Mouse (Mus musculus): ENCODE data around the gene Snx5.

Gene Snx5

DNA sequence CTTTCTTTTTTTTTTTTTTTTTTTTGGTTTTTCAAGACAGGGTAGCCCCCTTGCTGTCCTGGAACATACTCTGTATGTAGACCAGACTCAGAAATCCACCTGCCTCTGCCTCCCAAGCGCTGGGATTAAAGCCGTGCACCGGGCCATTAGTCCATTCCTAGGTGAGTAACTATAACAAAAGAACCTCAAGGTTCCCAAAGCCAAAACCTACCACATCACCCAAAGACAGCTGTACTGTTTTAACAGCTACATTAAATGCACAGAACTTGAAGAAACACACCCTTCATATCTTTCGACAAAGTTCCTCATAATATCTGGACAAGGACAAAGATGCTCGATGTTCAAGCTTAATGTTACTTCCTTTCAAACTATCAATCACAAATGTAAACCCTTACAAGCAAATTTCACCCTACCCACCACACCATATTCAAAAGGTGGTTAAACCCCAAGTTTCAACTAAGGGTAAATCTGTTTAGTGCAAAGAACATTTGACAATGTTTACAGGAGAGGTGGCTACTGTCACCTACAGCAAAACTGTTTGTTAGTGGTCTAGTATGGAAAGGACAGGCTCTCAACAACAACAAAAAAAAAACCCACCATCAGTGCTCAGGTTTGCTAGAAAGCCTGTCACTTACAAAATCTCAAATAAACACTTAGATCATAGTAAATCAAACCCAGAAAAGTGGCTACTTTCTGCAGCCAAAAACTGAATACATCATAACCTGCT lies 3.5 kb downstream of the Snx5 start:
- no peak for DNase-seq

DNA sequence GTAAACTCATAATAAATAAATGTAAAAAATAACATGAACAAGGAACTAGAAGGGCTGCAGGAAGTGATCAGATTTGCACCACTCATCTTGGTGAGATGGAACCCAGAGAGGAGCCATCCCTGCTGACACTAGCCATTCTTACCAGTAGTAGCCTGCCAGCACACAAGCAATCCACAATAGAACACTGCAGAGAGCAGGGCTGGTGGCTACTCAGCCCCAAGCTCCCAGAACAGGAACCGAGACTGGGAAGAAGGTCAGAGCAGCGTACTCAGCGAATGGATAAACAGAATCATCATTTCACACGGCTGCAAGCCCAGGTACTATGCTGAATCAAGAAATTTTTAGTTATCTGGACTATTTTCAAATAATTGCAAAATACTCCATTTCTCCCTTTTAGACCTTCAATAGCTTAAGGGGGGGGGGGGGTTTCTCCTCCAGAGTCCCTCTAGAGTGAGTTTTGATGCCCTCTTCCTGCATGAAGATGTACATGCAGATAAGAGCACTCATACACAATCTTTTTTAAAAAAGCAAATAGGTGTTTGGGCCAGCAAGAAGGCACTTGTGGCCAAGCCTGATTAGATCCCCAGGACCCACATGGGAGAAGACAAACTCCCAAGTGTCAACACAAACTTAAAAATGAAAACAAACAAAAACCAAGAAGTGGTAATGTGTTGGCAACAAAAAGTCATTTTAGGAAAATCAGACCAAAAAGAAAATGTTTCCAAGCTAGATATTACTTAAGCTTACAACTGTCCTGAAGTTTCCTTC lies 4.6 kb downstream of the Snx5 start:
- DNase-seq = no peak

DNA sequence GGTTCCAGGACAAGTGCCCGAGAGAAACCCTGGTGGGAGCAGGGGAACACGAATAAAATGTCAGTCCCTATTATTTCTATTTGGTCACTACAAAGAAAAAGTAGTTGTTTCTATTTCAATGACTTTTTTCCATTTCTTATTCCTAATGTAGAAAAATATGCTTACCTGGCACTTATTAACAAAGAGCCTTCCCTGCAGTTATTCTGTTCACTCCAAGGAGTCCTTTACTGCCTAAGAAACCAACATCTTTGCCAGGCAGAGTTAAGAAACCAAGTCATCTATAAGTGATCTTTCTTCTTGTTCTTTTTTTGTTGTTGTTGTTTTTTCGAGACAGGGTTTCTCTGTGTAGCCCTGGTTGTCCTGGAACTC lies 5.6 kb downstream of the Snx5 start:
- no peak for DNase-seq

DNA sequence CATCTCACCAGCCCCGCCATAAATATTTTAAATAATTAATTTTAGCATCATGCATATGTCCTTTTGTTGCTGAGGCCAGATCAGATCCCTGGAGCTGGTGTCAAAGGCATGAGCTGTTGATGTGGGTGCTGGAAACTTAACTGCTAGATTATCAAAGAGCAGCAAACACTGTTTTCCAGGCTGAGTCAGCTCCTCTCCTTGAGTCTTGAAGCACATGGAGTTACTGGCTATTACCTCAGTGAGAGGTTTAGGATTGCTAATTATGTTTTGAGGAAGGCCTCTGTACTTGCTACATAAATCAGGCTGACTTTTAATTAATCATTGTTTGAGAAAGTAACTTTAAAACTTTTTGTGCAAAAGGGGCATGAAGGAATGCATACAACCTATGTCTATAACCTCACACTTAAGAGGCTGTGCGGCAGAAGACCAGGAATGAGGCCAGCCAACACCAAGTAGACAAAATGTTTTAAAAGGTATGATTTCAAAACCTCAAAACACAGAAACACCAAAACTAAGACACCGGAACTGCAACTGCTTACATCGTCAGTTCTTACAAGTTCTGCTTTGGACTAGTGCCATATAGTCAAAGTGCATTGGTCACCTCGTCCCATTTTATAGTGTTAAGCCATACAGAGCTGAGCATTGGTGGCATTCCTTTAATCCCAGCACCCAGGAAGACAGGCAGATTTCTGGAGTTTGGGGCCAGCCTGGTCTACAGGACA lies 6.1 kb downstream of the Snx5 start:
- DNase-seq = no peak

DNA sequence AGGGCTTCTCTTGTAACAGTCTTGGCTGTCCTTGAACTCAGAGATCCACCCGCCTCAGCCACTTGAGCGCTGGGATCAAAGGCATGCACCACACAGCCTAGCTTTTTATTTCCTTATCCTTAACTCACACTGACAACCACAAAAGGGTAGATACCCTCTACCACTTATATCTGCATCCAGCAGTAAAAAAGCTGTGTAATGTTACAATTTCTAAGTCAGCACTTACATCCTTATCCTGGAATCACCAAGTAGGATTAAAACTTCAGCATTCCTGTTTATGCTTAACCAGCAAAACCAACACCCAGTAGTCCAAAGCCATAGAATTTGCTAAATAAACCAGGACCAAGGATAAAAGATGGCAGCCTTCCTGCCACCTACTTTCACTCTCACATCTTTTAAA lies 7.9 kb downstream of the Snx5 start:
- no peak for DNase-seq

DNA sequence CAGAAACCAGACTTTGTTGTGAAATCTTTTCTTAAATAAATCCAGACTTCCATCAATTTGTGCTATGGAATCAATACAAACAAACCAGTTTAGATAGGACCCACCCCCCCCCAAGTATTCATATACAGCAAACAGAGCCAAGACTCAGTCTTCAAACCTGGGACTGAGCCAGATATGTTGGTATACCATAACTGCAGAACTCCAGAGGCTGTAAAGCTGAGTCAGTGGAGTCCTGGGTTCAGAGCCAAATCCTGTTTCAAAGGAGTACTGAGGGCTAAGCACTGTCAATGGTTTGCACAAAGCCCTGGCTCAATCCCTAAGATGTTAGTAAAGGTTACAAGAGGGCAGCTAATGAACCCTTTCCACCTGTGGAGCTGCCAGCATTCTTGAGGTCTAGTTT lies 20.6 kb downstream of the Snx5 start:
- no peak for DNase-seq

DNA sequence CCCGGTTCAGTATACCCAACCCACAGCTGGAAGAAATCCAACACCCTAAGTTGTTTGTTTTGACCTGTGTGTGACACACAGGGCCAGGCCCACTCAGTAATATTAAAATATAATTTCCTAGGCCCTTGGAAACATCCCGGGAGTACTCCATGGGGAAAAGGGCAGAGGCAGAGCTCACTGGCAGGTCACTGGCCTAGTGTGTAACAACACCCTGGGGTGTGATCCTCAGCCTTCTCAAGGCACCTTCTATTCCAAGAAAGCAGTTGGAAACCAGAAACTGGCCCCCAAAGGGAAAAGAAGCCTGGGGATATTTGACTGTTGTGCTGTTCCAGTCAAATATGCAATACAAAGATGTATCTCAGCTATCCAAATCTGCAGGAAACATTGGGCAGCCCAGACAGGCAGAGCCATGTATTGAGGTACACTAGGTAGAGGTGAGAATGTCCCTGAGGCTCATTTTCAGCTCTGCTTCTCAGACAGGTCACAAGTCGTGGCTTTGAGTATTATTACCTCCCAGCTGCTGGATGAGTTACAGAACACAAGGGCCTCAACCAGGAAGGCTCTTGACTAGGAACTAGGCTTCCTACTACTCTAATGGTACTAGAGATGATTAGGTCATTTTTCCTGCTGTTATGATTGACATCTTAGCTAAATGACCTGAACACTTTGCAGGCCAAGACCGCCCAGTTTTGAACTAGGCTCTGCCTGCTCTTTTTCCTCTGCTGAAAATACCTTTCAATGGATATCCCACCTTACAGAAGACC lies 21.9 kb downstream of the Snx5 start:
- no peak for DNase-seq

DNA sequence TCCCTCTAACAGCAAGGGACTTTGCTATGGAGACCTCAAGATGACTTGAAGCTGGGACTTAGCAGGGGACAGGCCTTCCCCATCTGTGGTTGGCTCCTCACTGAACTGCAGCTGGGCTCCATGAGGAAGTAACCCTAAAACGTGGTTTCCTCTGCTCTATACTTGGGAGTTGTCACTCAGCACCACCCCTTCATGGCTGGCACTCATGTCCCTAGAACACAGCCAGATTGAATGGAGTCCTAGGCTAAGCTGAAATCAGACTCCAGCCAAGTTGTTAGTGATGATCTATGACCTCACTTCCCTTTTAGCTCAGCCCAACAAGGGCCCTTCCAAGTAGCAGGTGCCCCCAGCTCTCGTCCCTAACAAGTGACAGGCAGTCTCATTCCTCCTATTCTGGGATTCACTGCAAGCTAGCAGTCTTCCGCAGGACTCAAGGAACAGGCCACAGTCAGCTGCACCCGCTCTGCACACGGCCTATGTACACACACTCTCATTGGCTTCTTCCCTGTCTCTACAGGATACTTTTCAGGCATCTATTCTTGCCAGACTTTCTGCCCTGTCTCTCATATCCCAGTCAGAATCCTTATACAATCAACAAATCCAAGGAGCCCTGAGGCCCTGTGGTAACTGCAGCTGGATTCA lies 23.2 kb downstream of the Snx5 start:
- DNase-seq = no peak

DNA sequence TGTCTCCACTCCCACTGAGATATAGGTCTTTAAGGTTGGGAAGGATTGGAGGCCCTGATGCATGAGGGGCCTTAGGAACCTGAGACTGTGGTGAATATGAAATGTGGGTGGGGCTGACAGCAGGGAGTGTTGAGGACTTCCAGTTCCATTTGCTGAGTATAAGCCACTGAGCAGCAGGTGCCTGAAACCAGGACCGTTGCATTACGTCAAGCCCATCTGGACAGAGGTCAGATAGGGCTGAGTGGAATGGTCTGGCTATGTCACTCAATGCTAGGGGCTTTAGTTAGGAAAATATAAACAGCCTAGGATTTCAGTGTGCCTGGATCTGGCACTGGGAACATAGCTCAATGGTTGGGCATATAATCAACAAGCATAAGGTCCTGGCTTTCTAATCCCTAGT lies 24.4 kb downstream of the Snx5 start:
- no peak for DNase-seq

DNA sequence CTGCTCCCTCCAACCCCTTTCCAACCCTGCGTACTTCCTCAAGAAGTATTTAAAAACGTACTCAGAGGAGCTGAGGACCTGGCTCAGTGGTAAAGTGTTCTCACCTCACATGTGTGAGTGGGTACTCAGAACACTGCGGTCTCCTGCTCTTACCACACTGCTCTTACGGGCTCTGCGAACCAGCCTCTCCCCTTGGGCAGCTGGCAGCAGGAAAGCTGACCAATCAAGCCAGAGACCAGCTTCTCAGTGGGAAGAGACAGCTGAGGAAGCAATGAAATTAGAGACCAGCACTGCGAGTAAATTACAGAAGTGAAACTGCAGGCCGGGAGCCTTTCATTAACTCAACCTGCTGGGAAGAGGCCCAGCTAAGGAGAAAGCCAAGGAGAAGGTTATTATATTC lies 25.2 kb downstream of the Snx5 start:
- no peak for DNase-seq

DNA sequence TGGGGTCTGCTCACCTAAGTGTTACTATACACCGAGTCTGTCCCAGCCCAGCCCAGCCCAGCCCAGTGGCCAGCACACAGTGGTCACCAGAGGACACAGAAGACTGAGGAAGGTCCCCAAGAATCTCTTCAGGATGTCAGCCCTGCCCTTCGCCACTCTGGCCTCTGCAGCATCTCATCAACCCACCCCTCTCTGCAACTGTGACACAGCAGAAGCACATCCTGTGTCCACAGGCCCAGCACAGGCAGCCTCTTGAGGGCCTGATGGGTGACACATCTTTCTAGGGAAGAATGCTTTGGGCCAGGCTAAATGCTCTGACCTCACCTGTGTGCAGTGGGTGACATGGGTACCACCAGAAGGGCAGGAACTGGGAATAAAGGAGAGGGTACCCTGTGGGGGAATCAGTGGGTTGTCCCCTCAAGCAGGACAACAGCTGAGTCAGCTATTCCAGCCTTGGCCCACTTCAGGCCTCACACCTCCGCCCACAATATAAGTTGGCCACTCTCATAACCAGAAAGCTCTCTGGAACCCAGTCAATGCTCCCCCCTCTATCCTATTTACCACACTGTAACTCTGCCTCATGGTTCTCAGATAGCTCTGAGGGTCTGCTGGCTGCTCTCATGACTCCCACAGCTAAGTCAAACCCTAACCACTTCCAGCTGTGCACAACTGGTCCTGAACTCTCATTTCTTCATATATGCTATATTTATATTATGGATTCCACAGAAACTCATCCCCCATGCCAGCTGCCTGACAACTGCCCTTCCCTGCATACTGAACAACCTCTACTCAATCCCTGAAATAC lies 30.4 kb downstream of the Snx5 start:
- no peak for DNase-seq

DNA sequence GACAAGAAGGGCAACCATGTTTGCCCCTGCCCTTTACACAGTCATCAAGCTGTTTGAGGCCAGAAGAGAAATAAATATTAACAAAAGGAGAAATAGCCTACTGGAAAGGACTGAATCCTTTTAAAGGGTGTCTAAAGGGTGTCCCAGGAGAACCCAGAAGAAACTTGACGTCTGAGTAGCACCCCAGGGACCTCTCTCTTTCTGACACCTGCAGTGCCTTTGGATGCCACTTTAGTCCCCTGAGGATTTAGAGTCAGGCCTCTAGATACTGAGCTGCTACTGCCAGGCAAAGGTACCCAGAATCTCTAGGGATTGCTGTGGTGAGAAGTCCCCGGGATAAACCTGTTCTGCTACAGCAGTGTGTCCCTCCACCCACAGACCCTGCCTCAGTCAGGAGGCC lies 31.4 kb downstream of the Snx5 start:
- DNase-seq = no peak

DNA sequence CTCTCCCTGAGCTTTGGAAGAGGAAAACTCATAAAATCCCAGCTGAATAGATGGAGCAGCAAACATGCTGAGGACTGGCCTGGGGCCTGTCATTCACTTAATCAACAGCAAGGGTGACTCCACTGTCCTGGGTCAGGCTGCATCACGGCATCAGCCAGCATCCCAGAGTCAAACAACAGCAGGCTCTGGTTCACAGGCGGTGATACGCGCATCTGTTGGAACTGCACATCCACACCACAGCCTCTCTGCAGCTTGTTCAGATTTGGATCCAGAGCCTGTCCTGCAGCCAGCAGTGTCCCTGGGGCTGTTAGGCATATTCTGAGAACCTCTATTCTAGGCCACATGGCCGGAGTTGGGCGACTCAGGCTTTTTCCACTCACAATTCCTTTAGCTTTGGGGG lies 32.4 kb downstream of the Snx5 start:
- no peak for DNase-seq

DNA sequence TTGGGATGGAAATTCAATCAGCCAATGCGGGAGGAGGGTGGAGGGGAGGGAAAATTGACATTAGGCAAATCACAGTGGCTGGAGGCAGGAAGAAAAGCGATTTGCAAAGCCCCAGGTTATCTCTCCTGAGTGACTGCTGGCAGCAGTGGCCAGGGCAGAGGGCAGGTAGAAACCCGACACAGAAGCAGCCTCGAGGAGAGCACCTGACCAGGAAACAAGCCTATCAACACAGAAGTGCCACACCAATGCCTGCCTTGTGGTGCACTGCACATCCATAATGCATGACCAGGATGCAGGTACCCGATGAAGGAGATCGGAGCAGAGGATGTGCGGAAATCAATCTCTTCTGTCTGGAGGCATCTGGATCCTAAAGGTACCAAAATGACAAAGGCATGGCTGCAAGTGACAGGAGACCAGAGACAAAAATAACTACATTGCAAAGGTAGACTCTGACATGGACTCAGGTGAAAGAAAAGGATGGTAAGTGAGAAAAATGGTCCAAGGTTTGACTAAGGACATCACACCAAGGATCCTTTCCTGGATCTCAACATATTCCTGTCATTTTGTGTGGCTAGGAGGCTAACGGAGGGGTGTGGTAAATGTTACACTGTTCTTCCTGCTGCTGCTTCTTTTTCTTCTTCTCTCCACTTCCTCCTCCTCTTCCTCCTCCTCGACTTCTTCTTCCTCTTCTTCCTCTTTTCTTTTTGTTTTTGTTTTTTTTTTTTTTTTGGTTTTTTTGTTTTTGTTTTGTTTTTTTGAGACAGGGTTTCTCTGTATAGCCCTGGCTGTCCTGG lies 33.7 kb downstream of the Snx5 start:
- no peak for DNase-seq

DNA sequence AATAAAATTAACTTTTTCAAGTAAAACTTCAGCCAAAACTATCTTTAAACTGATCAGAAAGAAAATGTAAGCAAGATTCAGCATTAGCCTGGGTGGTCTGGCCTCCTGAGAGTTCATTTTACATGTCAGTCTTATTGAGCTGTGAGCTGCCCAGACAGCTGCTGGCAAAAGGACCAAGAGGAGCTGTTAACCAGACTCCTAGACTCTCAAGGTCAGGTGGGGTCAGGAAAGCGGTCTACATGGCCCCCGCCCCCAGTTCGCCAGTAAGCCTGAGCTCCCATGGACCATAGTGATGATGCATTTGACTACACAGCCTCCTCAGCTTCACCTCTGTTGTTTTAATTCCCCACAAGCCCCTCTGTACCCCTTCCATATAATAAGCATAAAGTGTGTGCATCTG lies 34.9 kb downstream of the Snx5 start:
- no peak for DNase-seq

DNA sequence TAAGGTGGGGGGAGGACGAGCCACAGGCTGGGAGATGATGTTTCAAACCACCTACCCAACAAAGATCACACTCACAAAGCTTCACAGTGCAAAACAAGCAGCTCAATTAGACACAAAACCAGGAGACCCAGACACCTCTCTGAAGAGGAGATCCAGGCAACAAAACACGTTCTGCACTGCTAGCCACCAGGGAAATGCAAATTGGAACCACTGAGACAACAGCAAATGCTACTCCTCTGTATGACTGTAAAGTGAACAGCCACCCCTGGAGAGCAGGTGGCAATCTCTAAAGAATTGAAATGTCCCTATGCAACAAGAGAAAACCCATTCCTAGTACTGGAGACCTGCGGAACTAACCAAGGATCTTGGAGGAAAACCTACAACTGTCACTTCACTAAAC lies 37.2 kb downstream of the Snx5 start:
- DNase-seq = no peak

DNA sequence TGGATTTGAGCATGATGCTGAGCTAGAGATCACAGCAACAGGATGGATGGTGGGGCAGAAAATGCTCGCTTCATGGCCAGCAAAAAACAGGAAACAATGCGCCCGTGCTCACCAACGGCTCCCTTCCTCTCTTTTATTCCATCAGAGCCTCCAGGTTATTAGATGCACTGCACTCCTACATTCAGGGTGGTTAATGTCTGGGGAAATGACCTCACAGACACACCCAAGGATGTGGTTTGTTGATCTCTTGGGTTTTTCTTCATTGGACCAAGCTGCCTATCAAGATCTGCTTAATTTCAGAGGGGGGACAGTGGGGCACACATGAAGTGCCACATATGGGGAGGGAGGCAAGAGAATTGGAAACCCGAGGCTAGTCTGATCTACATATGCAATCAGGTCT lies 39.6 kb downstream of the Snx5 start:
- DNase-seq = no peak

DNA sequence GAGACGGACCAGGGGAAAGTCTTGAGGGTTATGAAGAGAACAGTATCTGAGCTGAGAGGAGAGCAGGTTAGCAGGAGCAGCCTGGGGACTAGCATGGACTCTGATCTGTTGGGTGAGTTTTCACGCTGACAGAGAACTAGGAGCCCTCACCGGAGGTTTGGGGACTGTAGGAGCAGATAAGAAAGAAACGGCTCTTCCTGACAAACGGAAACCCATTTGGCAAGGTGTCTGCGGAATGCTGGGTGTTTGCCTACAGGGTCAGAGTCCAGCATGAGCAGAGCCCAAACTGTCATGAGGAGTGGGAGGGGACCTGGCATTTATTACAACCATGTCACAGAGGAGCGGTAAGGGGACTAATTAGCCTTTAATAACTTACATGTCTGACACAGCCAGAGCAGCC lies 40.2 kb downstream of the Snx5 start:
- DNase-seq = no peak

DNA sequence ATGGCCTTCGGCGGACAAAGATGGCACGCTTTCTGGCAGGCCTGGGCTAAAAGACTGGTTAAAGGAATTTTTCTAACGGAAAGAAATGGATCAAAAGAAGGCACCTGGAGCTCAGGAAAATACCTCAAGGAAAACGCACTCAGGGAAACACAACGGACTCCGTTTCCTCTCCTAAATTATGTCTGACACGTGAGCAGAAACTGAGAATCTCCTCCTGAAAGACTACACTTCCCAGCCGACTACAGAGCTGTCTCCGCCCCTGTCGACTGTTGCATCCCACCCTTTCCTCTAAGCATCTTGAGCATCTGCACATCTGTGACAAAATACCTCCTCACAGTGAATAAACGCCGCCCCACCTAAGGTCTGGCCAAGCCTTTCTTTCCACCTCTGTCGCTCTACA lies 41.1 kb downstream of the Snx5 start:
- no peak for DNase-seq

DNA sequence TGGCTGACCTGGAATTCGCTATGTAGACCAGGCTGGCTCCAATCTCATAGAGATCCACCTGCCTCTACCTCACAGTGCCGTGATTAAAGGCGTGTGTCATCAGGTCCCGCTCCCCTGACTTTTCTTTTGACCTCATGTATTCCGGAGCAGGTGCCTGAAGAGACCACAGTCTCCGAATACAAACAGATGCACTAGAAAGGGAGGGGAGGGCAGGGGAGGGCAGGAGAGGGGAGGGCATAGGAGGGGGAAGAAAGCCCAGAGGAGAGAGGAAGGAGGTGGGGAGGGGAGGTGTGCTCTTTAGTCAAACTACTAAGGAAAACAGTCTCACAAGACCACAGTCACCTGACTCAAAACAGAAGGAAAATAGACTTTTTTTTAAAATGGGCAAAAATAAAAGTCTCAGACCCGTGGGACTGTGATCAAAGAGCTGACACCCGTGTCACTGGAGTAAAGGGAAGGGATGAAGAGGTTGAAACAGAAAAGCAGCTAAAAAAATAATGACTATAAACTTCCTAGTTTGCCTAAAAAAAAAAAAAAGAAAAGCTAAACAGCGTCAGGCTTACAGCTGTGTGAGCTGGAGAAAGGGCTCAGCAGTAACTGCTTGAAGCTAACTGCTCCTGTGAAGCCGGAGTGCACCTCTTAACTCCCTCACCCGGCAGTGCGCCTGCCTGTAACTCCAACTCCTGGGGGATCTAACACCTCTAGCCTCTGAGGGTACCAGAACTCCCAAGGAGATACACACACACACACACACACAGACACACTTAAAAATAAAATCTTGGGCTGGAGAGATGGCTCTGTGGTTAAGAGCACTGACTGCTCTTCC lies 42.0 kb downstream of the Snx5 start:
- no peak for DNase-seq
